Mouse (Mus musculus) lung, embryonic 15.5 days (tissue): ENCODE data around the gene BC024063. TPM values are rescaled to one million over a fixed set of nuclear protein-coding genes. Genes with fewer than 3 reads are reported as not detected.
A peak's percentile ranks its signal among the peaks of the same experiment; 100 is the strongest.
"Not testable (repeated sequence)": the region's sequence is repeated elsewhere in the genome, so short reads cannot be mapped to it uniquely, and the experiment has no call there.

Experiments
- ATAC-seq: fragments of 200-750 bp; cut with Nextera tagmentation; 2 replicates; pipeline ENCODE4 v1.8.0; 2017; ENCODE audit warnings: moderate number of reproducible peaks, borderline replicate concordance; ENCODE audit not compliant: low FRiP score, low TSS enrichment; ENCODE audit errors: extremely low read depth
- H3K27ac ChIP-seq: fragments of 300-500 bp; sonication (generic); 2 replicates; pipeline ENCODE4 v1.5.1; 2015; ENCODE audit warnings: moderate library complexity, mild to moderate bottlenecking, inconsistent platforms
- H3K27me3 ChIP-seq: fragments of 300-500 bp; sonication (generic); 2 replicates; pipeline ENCODE4 v1.6.1; 2015; ENCODE audit warnings: inconsistent platforms
- H3K36me3 ChIP-seq: fragments of 300-500 bp; sonication (generic); 2 replicates; pipeline ENCODE4 v1.6.1; 2015; ENCODE audit warnings: inconsistent platforms
- H3K4me1 ChIP-seq: fragments of 300-500 bp; sonication (generic); 2 replicates; pipeline ENCODE4 v1.6.1; 2015; ENCODE audit warnings: inconsistent platforms
- H3K4me2 ChIP-seq: fragments of 300-500 bp; sonication (generic); 2 replicates; pipeline ENCODE4 v1.6.1; 2015; ENCODE audit warnings: inconsistent platforms, mild to moderate bottlenecking, moderate library complexity
- H3K4me3 ChIP-seq: fragments of 300-500 bp; sonication (generic); 2 replicates; pipeline ENCODE4 v1.5.1; 2015; ENCODE audit warnings: mild to moderate bottlenecking, inconsistent platforms
- H3K9ac ChIP-seq: fragments of 300-500 bp; sonication (generic); 2 replicates; pipeline ENCODE4 v1.6.1; 2015; ENCODE audit warnings: inconsistent platforms
- H3K9me3 ChIP-seq: fragments of 300-500 bp; sonication (generic); 2 replicates; pipeline ENCODE4 v1.6.1; 2016; ENCODE audit warnings: inconsistent platforms
- WGBS: fragments of 180-500 bp; shearing (Covaris S2); methylation state at CpG from one replicate; pipeline ENCODE4 v1.1.7; 2015; 5-methylcytosine and 5-hydroxymethylcytosine counted together
- polyA plus RNA-seq: library from polyadenylated mRNA; unstranded; fragments of >200 nt; fragmentation: Nextera tagmentation; extraction: Ambion mirVana; gene quantifications from 2 replicates; pipeline ENCODE4 v1.2.1, GENCODE M21; 2015

BC024063 gene
- polyA plus RNA-seq, result 5.9 and 6.5 TPM in 2 replicates

DNA sequence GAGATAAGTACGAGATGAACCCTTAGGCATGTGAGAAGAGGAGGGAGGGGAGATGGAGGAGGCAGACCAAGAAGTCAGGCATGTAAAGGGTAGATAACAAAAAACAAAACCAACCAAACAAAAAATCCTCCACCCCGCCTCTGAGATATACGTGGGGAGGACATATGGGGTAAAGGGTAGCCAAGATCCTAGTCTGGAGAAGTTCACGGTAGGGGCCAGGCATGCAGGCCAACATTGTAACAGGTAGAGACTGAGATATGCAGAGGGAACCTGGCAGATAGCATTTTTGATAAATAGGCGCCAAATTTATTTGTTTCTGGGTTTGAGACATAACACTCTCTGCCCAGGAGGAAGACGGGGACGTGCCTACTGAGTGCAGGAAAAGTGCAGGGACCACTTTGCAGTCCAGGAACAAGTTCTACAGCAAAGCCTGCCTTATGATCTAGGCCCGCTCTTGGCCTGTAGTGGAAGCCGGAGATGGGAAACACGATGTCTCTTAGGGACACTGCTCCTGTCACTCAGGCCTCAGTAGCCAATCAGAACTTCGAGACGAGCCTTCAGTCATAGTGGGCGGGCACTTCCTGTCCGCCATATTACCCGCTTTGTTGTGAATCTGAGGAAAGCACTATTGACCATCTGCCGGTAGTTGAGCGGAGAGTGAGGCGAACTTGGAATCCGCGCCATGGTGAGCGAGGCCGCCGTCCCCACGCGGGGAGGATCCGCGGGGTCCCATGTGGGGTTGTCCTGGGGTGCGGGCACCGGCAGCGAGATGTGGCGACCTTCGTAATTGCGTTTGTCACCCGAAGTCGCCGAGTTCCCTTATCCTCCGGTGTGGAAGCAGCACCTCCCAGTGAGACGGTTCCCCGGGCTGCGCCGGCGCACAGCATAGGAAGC is at the start of gene BC024063:
Gene BC024063, plus strand, starts transcription at position 626 of the 894 bp plus-strand sequence.
- peak within 1 kb of the TSS; percentile 49 for H3K9ac ChIP-seq
- H3K4me2 ChIP-seq, result peak within 1 kb of the TSS; percentile 51
- 15% methylated on average over 42 of the region's 42 CpGs for WGBS
- not testable (repeated sequence) for H3K4me1 ChIP-seq, H3K9me3 ChIP-seq, H3K36me3 ChIP-seq, H3K27me3 ChIP-seq
- H3K4me3 ChIP-seq, result peak within 1 kb of the TSS; percentile 55
- peak; percentile 94 for ATAC-seq
- H3K27ac ChIP-seq, result peak within 1 kb of the TSS; percentile 71

DNA sequence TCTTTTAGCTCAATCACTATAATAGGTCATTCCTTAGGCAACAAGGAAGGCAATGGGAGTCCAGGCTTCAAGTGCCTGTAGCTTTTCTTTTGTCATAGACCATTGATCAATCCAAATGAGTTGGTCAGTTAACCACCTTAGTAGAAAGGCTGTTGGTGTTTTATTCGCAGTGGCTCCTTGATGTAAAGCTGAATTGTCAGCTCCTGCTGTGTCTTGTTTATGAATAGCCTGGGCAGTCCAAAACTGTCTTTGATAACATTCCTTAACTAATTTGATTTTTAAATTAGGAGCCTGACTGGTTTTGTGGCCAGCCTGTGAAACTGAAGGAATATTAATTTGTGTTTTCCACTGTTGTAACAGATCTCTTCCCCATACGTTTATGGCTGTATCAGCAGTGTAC is 41.0 kb upstream of the BC024063 start:
- peaks cover 4% of the 10 kb centered on the region; the same call in 1 of the 2 replicates for H3K9me3 ChIP-seq
- H3K36me3 ChIP-seq, result no peaks in the 10 kb centered on the region
- no peak overlapping the region for H3K9ac ChIP-seq
- 62% methylated on average over 2 of the region's 2 CpGs for WGBS
- ATAC-seq, result no peak
- no peaks in the 10 kb centered on the region for H3K27me3 ChIP-seq
- no peak overlapping the region for H3K4me3 ChIP-seq
- H3K4me1 ChIP-seq, result no peaks in the 10 kb centered on the region
- no peak overlapping the region for H3K4me2 ChIP-seq
- H3K27ac ChIP-seq, result no peak overlapping the region

DNA sequence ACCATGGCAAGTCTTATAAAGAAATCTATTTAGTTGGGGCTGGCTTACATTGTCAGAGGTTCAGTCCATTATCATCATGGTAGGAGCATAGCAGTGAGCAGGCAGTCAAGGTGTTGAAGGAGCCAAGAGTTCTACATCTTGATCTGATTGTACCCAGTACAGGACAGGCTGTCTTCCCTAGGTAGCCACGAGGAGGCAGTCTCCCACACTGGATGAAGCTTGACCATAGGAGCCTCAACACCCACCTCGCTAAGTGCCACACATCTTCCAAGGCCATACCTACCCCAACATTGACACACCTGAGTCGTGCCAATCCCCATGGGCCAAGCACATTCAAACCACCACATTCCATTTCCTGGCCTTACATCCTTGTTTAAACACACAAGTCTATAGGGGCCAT is 36.5 kb upstream of the BC024063 start:
- Histone ChIP-seq H3K4me1 (0 out of 2 replicates have a peak, but pooled peaks cover 5% of the 10 kb centered on the region), H3K4me2 (no peak overlapping the region), H3K27ac (no peak overlapping the region), H3K36me3 (0 out of 2 replicates have a peak, but pooled peaks cover 8% of the 10 kb centered on the region), H3K9me3 (peaks cover 18% of the 10 kb centered on the region; the same call in 1 of the 2 replicates), H3K27me3 (no peaks in the 10 kb centered on the region), H3K4me3 (no peak overlapping the region), H3K9ac (no peak overlapping the region)
- WGBS, result 88% methylated on average over 3 of the region's 3 CpGs
- ATAC-seq, result no peak

DNA sequence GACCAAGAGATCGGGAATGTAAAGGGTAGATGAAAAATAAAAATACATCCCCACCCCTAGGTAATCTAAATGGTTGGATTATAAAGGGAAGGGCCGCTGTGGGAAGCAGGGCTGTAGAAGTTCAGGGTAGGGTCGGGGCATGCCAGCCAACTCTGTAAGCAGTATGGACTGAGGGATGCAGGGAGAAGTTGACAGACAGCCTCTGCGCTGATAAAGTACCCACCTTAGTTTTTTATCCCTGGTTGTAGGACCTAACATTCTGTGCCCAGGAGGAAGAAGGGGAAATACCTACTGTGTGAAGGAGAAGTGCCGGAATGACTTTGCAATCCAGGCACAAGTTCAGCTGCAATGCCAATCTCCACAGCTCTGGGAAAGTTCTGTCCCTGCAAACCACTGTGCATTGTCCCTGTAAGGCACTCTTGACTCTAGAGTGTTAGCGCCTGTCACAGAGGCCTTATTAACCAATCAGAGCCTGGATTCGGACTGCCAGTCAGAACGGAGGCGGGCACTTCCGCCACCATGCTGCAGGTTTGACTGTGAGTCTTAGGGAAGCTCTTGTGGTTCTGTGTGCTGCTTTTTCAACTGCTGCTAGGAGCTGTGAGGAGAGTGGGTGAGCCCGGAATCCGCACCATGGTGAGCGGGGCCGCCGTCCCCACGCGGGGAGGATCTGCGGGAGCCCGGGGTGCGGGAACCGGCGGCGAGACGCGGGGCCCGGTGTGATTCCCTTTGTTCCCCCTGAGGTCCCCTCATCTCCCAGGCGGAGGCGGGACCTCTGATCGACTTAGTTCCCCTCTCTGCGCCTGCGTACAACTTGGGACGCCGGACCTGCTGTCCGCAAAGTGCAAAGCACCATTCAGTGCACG is 35.3 kb upstream of the BC024063 start, which contains the start of gene Zfp873:
Gene Zfp873, plus strand, starts transcription at position 527 of the 863 bp plus-strand sequence.
- H3K9ac ChIP-seq, result peak within 1 kb of the TSS; percentile 79
- H3K27ac ChIP-seq, result peak within 1 kb of the TSS; percentile 96
- peak within 1 kb of the TSS; percentile 60 for H3K4me2 ChIP-seq
- H3K27me3 ChIP-seq, result no peaks in the 10 kb centered on the region
- peaks cover 24% of the 10 kb centered on the region; the same call in 1 of the 2 replicates for H3K9me3 ChIP-seq
- peak within 1 kb of the TSS; percentile 80 for H3K4me3 ChIP-seq
- peaks cover 11% of the 10 kb centered on the region; the same call in 1 of the 2 replicates for H3K36me3 ChIP-seq
- WGBS, result 9% methylated on average over 35 of the region's 35 CpGs
- peak; percentile 99 for ATAC-seq
- 0 out of 2 replicates have a peak, but pooled peaks cover 5% of the 10 kb centered on the region for H3K4me1 ChIP-seq

DNA sequence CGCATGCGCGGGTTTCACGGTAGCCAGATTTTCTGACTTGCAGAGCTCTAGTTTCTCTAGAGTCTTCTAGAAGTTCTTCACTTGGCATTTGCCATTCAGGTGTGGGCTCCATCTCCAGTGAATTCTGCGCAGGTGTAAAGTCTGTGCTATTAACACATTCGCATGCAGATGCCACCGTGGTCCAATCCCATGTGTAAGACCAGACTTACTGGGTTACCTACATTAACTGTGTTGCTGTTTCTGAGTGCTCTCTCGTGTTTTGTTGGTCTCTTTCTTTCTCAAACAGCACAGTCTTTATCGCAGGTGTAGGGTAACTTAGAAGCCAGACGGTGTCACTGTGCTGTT is 34.7 kb upstream of the BC024063 start:
- peak overlapping the region; percentile 80 for H3K4me3 ChIP-seq
- ATAC-seq, H3K27me3 ChIP-seq, H3K4me1 ChIP-seq: not testable (repeated sequence)
- peak overlapping the region; percentile 96 for H3K27ac ChIP-seq
- peaks cover 14% of the 10 kb centered on the region; the same call in 1 of the 2 replicates for H3K36me3 ChIP-seq
- peak overlapping the region; percentile 79 for H3K9ac ChIP-seq
- WGBS, result 25% methylated on average over 10 of the region's 10 CpGs
- peak overlapping the region; percentile 60 for H3K4me2 ChIP-seq
- H3K9me3 ChIP-seq, result peaks cover 29% of the 10 kb centered on the region

DNA sequence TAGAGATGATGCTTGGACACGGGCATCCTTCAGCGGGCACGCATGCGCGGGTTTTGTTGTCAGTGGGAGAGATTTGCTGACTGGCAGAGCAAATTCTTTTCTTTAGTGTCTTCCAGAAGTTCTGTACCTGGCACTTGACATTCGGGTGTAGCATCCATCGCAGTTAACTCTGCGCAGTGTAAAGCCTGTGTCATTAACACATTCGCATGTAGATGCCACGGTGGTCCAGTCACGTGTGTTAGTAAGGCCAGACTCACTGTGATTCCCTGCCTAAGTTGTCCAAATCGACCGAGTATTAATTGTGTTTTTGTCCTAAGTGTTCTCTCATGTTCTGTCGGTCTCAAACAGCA is 444 bp downstream of the BC024063 start:
- not testable (repeated sequence) for H3K4me1 ChIP-seq, H3K36me3 ChIP-seq, H3K9me3 ChIP-seq, ATAC-seq, H3K27me3 ChIP-seq
- H3K4me3 ChIP-seq, result peak overlapping the region; percentile 55
- 20% methylated on average over 14 of the region's 14 CpGs for WGBS
- H3K9ac ChIP-seq, result peak overlapping the region; percentile 49
- 0 out of 2 replicates have a peak overlapping the region, but pooled peaks have one; percentile 71 for H3K27ac ChIP-seq
- H3K4me2 ChIP-seq, result peak overlapping the region; percentile 51

DNA sequence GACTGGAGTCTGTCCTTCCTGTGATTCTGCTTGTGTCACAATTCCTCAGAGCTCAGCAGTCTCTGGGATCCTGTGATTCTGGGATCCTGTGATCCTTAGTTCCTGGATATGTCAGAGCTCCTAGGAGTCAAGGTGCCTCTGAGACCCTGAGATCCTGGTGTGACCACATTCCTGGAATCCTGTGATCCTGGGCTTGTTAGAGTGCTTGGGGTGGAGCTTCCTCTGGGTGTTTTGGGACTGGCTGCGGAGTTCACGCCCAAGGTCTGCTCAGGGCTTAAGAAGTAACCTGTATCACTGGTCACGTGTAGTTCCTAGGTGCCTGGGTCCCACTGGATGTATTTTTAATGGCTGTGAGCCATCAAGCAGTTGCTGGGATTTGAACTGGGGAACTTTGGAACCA is 34.1 kb downstream of the BC024063 start:
- H3K4me1 ChIP-seq, result no peaks in the 10 kb centered on the region

DNA sequence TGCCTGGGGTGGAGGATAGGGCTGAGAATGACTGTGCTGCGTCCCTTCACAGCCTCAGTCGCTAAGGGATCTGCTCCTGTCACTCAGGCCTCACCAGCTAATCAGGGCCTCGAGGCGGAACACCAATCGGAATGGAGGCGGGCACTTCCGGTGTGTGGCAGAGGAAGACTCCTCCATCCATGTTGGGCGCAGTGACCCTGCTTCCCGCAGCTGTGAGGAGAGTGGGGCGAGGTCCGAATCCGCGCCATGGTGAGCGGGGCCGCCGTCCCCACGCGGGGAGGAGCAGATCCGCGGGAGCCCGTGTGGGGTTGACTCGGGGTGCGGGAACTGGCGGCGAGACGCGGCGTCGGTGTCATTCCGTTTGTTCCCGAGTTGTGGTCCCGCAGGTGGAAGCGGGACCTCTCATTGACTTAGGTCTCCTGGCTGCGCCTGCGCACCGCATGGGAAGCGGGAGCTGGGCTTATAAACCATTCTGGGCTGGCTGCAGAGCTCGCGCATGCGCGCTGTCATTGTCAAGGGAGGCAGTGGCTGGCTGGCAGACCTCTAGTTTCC is 44.8 kb downstream of the BC024063 start, which contains the start of gene AU041133:
Gene AU041133, plus strand, starts transcription at position 164 of the 552 bp plus-strand sequence.
- peak; percentile 99 for ATAC-seq
- Histone ChIP-seq H3K4me3 (peak within 1 kb of the TSS; percentile 87), H3K4me1 (no peaks in the 10 kb centered on the region), H3K27me3 (no peaks in the 10 kb centered on the region), H3K36me3 (no peaks in the 10 kb centered on the region), H3K9me3 (peaks cover 18% of the 10 kb centered on the region), H3K9ac (peak within 1 kb of the TSS; percentile 69), H3K27ac (peak within 1 kb of the TSS; percentile 83), H3K4me2 (peak within 1 kb of the TSS; percentile 75)
- 2% methylated on average over 41 of the region's 41 CpGs for WGBS

More for the DNA sequence above, 34.1 kb downstream of the BC024063 start:
- Histone ChIP-seq H3K4me2 (no peak overlapping the region), H3K9me3 (peaks cover 5% of the 10 kb centered on the region; the same call in 1 of the 2 replicates), H3K27me3 (no peaks in the 10 kb centered on the region), H3K9ac (no peak overlapping the region), H3K36me3 (no peaks in the 10 kb centered on the region), H3K4me3 (no peak overlapping the region), H3K27ac (no peak overlapping the region)
- 78% methylated on average over 3 of the region's 3 CpGs for WGBS
- no peak for ATAC-seq

DNA sequence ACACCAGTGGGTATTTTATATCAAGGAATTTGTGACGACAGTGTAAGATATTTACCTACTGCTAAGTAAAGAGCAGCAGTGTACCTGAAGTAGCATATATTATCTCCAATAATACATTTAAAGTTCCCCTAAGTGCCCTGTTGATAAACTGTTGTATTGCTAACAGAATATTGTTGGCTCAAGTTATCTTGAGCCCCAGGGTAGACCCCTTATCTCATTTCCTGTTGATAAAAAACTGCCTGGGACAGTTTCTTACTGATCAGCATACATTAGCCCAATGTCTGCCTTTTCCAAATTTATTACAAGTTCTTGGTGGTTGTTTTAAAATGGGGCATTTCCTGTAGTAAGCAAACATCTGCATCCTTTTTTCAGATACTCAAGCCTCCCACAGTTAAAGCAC is 62.1 kb downstream of the BC024063 start:
- Histone ChIP-seq H3K9ac (no peak overlapping the region), H3K27me3 (no peaks in the 10 kb centered on the region), H3K4me1 (no peaks in the 10 kb centered on the region), H3K4me3 (no peak overlapping the region), H3K9me3 (peaks cover 10% of the 10 kb centered on the region), H3K27ac (no peak overlapping the region), H3K36me3 (peaks cover 44% of the 10 kb centered on the region), H3K4me2 (no peak overlapping the region)
- WGBS, result 94% methylated on average over 1 of the region's 1 CpGs
- no peak for ATAC-seq

DNA sequence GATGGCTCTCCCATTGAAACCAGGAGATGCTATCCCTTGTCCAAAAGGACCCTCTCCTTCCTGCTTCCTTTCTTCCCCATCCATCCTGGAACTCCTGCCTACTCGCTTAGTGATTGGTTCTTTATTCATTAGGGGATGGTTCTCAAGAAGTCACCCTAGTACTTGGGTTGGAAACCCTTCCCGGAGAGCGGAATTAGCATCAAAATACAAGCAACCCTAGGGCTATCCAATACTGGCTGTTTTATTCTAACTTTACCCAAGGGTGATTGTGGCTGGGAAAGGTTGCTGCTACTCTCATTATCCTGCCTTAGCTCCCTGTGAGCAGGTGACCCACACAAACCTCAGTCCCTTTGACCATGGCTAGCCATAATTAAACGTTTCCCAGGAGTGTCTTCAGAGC is 64.4 kb downstream of the BC024063 start:
- H3K4me3 ChIP-seq, result no peak overlapping the region
- ATAC-seq, result no peak
- H3K27me3 ChIP-seq, result no peaks in the 10 kb centered on the region
- H3K4me2 ChIP-seq, result no peak overlapping the region
- H3K9me3 ChIP-seq, result peaks cover 31% of the 10 kb centered on the region
- no peak overlapping the region for H3K9ac ChIP-seq
- H3K27ac ChIP-seq, result no peak overlapping the region
- 81% methylated on average over 4 of the region's 4 CpGs for WGBS
- no peaks in the 10 kb centered on the region for H3K4me1 ChIP-seq
- H3K36me3 ChIP-seq, result peaks cover 59% of the 10 kb centered on the region
